Mouse (Mus musculus) olfactory bulb, adult 2 months (tissue): ENCODE measurements around the gene Thtpa.

Experiments
- CTCF ChIP-seq: fragments of 200-500 bp; IDR thresholded peaks from 2 replicates; pipeline ENCODE4 v1.5.1; 2012; ENCODE audit warnings: low read depth, mild to moderate bottlenecking, low read length, moderate library complexity; ENCODE audit not compliant: insufficient read depth
- POLR2A ChIP-seq: fragments of 200-500 bp; IDR thresholded peaks from 2 replicates; pipeline ENCODE4 v1.6.1; 2012; ENCODE audit warnings: mild to moderate bottlenecking, low read depth, low read length, moderate library complexity; ENCODE audit not compliant: insufficient read depth

GRCm38 (mm10) chr14:55146324-55146723 is 51.7 kb downstream of the Thtpa start:
- TF ChIP-seq CTCF (no peak), POLR2A (no peak)
